Mouse (Mus musculus): ENCODE measurements around the gene Baiap2l1. TPM values are rescaled to one million over a fixed set of nuclear protein-coding genes. Genes with fewer than 3 reads are reported as not detected.

The Baiap2l1 gene
- polyA plus RNA-seq, 1 experiment from 2014 or later, result 1.2 TPM

DNA sequence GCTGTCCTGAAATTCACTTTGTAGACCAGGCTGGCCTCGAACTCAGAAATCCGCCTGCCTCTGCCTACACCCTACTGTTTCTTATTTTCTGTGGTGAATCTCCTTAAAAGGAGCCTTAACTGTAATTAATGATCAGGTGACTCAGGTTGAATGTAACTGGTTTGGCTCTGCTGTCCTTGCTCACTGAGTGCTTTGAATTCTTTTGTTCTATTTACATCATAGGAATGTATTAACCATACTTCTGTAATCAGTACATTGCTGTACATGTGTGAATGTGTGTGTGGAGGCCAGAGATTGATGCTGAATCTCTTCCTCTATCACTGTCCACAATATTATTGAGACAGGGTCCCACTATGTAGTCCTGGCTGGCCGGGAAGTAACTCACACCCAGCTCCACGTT, 49.0 kb downstream of the Baiap2l1 start:
- no peaks in the 10 kb centered on the region for H3K9me3 ChIP-seq (ENCODE audit: control insufficient read depth, low read length)

DNA sequence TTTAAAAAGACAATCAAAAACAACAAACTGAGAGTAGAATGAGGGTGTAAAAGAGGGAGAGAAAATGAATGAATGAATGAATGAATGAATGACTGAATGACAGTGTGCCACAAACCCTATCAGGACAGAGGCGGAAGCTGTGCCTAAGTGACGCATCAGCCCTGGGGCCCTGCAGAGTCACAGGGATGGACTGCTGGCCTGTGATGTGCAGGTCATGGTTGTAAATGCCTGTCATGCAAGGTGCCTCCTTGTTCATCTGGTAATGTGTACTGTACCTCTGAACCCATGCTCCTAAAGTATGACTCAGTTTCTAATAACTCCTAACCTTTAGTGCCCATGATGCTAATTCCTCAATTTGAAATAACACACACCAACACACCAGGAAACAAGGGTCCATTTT, 54.8 kb downstream of the Baiap2l1 start:
- 100% methylated on average over 2 of the region's 2 CpGs for WGBS
- H3K4me1 ChIP-seq (ENCODE audit: control insufficient read depth, insufficient read depth, low read length), result no peaks in the 10 kb centered on the region
- no peak for ATAC-seq (ENCODE audit: low read depth)

More for the DNA sequence above, 49.0 kb downstream of the Baiap2l1 start:
- Histone ChIP-seq H3K4me3 (ENCODE audit: low read depth, low read length) (no peak overlapping the region), H3K27me3 (ENCODE audit: control insufficient read depth, insufficient read depth, low read length) (no peaks in the 10 kb centered on the region), H3K9ac (replicated peaks; ENCODE audit: low read depth, low read length) (no peak overlapping the region), H3K4me1 (ENCODE audit: control insufficient read depth, insufficient read depth, low read length) (no peaks in the 10 kb centered on the region), H3K4me2 (ENCODE audit: low read depth, low read length) (no peak overlapping the region), H3K36me3 (ENCODE audit: control insufficient read depth, insufficient read depth, low read length) (no peaks in the 10 kb centered on the region), H3K27ac (ENCODE audit: low read depth, low read length) (no peak overlapping the region)
- ATAC-seq (ENCODE audit: low read depth), result no peak
- WGBS, result 74% methylated on average over 4 of the region's 4 CpGs

DNA sequence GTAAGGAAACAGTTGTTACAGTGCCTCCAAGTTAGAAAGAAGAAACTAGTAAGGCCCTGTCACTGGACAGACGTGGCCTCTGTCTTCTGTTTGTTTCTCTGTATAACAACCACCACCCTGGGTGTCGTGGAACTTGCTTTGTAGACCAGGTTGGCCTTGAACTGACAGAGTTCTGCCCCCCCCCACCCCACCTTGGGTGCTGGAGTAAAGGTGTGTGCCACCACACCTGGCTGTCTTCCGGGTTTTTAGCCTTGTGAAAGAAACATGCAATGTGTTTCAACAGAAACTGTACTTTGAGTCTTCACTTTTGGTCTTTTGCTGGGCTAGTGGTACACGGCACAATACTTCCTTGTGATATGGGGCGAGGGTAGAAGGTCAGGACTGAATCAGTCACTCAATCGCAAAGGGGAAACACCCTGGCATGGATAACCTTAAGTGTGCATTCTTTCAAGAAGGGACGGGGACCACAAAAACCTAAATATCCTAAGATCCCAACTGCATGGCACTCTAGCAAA, 61.8 kb downstream of the Baiap2l1 start:
- WGBS, result 85% methylated on average over 7 of the region's 7 CpGs
- Histone ChIP-seq H3K4me3 (ENCODE audit: low read depth, low read length) (no peak overlapping the region), H3K36me3 (ENCODE audit: control insufficient read depth, insufficient read depth, low read length) (no peaks in the 10 kb centered on the region), H3K9ac (replicated peaks; ENCODE audit: low read depth, low read length) (no peak overlapping the region), H3K4me1 (ENCODE audit: control insufficient read depth, insufficient read depth, low read length) (no peaks in the 10 kb centered on the region), H3K4me2 (ENCODE audit: low read depth, low read length) (no peak overlapping the region), H3K27me3 (ENCODE audit: control insufficient read depth, insufficient read depth, low read length) (no peaks in the 10 kb centered on the region), H3K27ac (ENCODE audit: low read depth, low read length) (no peak overlapping the region), H3K9me3 (ENCODE audit: control insufficient read depth, low read length) (no peaks in the 10 kb centered on the region)
- ATAC-seq (ENCODE audit: low read depth), result no peak

More for the DNA sequence above, 54.8 kb downstream of the Baiap2l1 start:
- H3K4me2 ChIP-seq (ENCODE audit: low read depth, low read length), result no peak overlapping the region
- H3K27ac ChIP-seq (ENCODE audit: low read depth, low read length), result no peak overlapping the region
- no peak overlapping the region for H3K4me3 ChIP-seq (ENCODE audit: low read depth, low read length)
- no peak overlapping the region for H3K9ac ChIP-seq (replicated peaks; ENCODE audit: low read depth, low read length)
- H3K27me3 ChIP-seq (ENCODE audit: control insufficient read depth, insufficient read depth, low read length), result no peaks in the 10 kb centered on the region
- no peaks in the 10 kb centered on the region for H3K9me3 ChIP-seq (ENCODE audit: control insufficient read depth, low read length)
- no peaks in the 10 kb centered on the region for H3K36me3 ChIP-seq (ENCODE audit: control insufficient read depth, insufficient read depth, low read length)

DNA sequence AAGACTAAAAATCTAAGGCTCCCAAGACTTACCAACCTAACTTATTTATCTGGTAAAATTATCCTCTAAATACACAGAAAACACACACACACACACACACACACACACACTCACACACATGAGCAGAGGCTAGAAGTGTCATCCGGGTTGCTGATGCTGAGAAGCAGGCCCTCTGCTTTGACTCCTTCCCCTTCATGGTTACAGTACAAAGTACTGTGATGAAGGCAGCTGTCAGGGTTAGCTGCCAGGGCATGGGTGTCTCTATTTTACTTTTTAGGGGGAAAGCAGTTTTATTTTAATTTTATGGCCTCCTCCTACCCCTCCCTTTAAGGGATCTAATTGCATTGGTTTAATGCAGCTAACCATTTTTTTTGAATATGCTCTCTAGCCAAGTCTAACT, 62.6 kb downstream of the Baiap2l1 start:
- no peaks in the 10 kb centered on the region for H3K9me3 ChIP-seq (ENCODE audit: control insufficient read depth, low read length)
- WGBS, result 87% methylated on average over 1 of the region's 1 CpGs
- ATAC-seq (ENCODE audit: low read depth), result no peak
- no peak overlapping the region for H3K9ac ChIP-seq (replicated peaks; ENCODE audit: low read depth, low read length)
- no peaks in the 10 kb centered on the region for H3K36me3 ChIP-seq (ENCODE audit: control insufficient read depth, insufficient read depth, low read length)
- H3K4me2 ChIP-seq (ENCODE audit: low read depth, low read length), result no peak overlapping the region
- H3K4me3 ChIP-seq (ENCODE audit: low read depth, low read length), result no peak overlapping the region
- H3K27ac ChIP-seq (ENCODE audit: low read depth, low read length), result no peak overlapping the region
- H3K4me1 ChIP-seq (ENCODE audit: control insufficient read depth, insufficient read depth, low read length), result no peaks in the 10 kb centered on the region
- no peaks in the 10 kb centered on the region for H3K27me3 ChIP-seq (ENCODE audit: control insufficient read depth, insufficient read depth, low read length)

DNA sequence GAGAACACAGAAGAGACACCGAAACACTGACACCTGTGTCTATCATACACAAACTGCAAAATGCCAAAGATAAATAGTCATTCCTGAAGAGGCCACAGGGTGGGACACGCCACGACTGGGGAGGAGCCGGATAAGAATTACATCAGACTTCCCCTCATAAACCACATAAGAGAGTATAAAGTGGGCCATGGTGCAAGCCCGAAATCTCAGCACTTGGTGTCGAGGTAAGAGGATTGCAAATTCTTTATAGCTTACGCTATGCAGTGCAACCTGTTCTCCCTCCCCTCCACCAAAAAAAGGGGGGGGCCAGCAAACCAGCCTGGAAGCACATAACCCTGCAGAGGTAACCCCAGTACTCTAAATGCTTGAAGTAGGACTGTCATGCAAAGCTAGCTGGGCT, 63.0 kb downstream of the Baiap2l1 start:
- no peaks in the 10 kb centered on the region for H3K27me3 ChIP-seq (ENCODE audit: control insufficient read depth, insufficient read depth, low read length)
- no peaks in the 10 kb centered on the region for H3K9me3 ChIP-seq (ENCODE audit: control insufficient read depth, low read length)
- H3K4me1 ChIP-seq (ENCODE audit: control insufficient read depth, insufficient read depth, low read length), result no peaks in the 10 kb centered on the region
- H3K27ac ChIP-seq (ENCODE audit: low read depth, low read length), result no peak overlapping the region
- H3K4me3 ChIP-seq (ENCODE audit: low read depth, low read length), result no peak overlapping the region
- no peak for ATAC-seq (ENCODE audit: low read depth)
- WGBS, result 84% methylated on average over 7 of the region's 7 CpGs
- no peaks in the 10 kb centered on the region for H3K36me3 ChIP-seq (ENCODE audit: control insufficient read depth, insufficient read depth, low read length)
- H3K4me2 ChIP-seq (ENCODE audit: low read depth, low read length), result no peak overlapping the region
- H3K9ac ChIP-seq (replicated peaks; ENCODE audit: low read depth, low read length), result no peak overlapping the region

DNA sequence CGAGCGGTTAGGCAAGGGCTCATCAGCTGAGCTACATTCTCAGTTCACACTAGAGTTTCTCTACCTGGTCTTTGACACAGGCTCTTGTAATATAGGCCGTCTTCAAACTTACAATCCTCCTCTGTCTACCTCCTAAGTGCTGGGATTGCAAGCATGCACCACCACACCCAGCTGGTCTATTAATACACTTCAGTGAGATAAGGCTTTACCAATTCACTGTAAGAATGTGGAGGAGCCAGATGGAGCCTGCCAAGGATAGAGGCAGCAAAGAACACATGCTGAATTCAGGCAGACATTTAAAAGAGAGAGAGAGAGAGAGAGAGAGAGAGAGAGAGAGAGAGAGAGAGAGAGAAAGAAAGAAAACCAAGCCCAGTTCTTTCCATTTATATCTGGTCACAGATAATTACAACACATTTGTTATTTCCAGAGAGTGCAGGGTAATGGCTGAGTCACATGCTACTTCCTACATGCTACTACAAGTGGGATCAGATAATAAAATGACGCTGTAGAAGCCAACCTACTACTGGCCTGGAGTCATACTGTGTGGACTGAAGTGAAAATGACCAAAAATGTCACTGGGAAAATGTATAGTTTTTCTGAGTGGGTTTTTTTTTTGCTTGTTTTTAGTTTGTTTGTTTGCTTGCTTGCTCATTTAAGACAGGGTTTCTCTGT, 68.0 kb downstream of the Baiap2l1 start:
- 91% methylated on average over 4 of the region's 4 CpGs for WGBS
- Histone ChIP-seq H3K4me1 (ENCODE audit: control insufficient read depth, insufficient read depth, low read length) (no peaks in the 10 kb centered on the region), H3K36me3 (ENCODE audit: control insufficient read depth, insufficient read depth, low read length) (no peaks in the 10 kb centered on the region), H3K4me3 (ENCODE audit: low read depth, low read length) (no peak overlapping the region), H3K9ac (replicated peaks; ENCODE audit: low read depth, low read length) (no peak overlapping the region), H3K27ac (ENCODE audit: low read depth, low read length) (no peak overlapping the region), H3K4me2 (ENCODE audit: low read depth, low read length) (no peak overlapping the region), H3K9me3 (ENCODE audit: control insufficient read depth, low read length) (no peaks in the 10 kb centered on the region), H3K27me3 (ENCODE audit: control insufficient read depth, insufficient read depth, low read length) (no peaks in the 10 kb centered on the region)
- ATAC-seq (ENCODE audit: low read depth), result no peak

DNA sequence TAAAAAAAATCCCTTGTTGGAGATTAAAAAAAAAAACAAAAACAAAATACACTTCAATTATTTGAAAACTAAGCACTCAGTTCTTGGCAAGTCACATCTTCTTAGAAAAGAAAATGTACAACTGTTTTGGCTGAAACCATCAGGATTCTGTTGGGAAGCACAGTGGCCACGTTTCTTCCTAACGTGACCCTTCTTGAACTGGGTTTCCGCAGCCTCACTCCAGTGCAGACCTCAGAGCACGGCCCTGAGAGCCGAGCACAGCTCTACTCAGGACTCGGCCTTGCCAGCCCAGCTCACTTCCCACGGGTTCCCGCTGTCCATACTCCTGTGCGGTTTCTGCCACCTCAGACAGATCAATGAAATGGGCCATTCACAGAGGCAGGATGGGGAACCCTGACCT, 69.5 kb downstream of the Baiap2l1 start:
- Histone ChIP-seq H3K4me2 (ENCODE audit: low read depth, low read length) (no peak overlapping the region), H3K9ac (replicated peaks; ENCODE audit: low read depth, low read length) (no peak overlapping the region), H3K27ac (ENCODE audit: low read depth, low read length) (no peak overlapping the region), H3K36me3 (ENCODE audit: control insufficient read depth, insufficient read depth, low read length) (no peaks in the 10 kb centered on the region), H3K4me3 (ENCODE audit: low read depth, low read length) (no peak overlapping the region), H3K27me3 (ENCODE audit: control insufficient read depth, insufficient read depth, low read length) (no peaks in the 10 kb centered on the region), H3K4me1 (ENCODE audit: control insufficient read depth, insufficient read depth, low read length) (no peaks in the 10 kb centered on the region), H3K9me3 (ENCODE audit: control insufficient read depth, low read length) (no peaks in the 10 kb centered on the region)
- WGBS, result 88% methylated on average over 9 of the region's 9 CpGs
- no peak for ATAC-seq (ENCODE audit: low read depth)

DNA sequence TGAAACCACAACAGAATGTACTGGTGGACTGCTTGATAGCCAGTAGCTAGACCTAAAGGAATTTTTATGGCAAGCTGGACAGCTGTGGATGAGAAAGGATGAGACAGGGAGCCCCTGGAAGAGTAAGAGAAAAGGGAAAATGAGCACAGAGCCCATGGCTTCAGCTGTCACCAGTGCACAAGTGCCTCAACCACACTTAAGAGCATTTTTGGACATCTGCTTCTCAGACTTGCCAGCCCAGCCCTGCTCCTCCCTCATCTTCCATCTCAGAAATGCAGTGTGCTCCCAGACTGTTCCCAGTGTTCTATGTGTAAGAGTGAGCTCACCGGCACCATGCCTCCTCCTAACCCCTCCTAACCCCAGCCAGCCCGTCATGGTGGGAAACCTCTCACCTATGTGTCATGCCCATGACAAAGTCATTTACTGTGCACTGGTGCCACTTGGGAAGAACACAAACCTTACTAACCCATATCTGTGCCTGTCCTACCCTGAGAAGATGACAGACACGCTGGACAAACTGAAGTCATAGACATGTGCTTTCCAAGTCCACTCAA, 70.6 kb downstream of the Baiap2l1 start:
- WGBS, result 82% methylated on average over 3 of the region's 3 CpGs
- Histone ChIP-seq H3K4me3 (ENCODE audit: low read depth, low read length) (no peak overlapping the region), H3K27me3 (ENCODE audit: control insufficient read depth, insufficient read depth, low read length) (no peaks in the 10 kb centered on the region), H3K4me1 (ENCODE audit: control insufficient read depth, insufficient read depth, low read length) (no peaks in the 10 kb centered on the region), H3K9me3 (ENCODE audit: control insufficient read depth, low read length) (no peaks in the 10 kb centered on the region), H3K36me3 (ENCODE audit: control insufficient read depth, insufficient read depth, low read length) (no peaks in the 10 kb centered on the region), H3K4me2 (ENCODE audit: low read depth, low read length) (no peak overlapping the region), H3K9ac (replicated peaks; ENCODE audit: low read depth, low read length) (no peak overlapping the region), H3K27ac (ENCODE audit: low read depth, low read length) (no peak overlapping the region)
- ATAC-seq (ENCODE audit: low read depth), result no peak

DNA sequence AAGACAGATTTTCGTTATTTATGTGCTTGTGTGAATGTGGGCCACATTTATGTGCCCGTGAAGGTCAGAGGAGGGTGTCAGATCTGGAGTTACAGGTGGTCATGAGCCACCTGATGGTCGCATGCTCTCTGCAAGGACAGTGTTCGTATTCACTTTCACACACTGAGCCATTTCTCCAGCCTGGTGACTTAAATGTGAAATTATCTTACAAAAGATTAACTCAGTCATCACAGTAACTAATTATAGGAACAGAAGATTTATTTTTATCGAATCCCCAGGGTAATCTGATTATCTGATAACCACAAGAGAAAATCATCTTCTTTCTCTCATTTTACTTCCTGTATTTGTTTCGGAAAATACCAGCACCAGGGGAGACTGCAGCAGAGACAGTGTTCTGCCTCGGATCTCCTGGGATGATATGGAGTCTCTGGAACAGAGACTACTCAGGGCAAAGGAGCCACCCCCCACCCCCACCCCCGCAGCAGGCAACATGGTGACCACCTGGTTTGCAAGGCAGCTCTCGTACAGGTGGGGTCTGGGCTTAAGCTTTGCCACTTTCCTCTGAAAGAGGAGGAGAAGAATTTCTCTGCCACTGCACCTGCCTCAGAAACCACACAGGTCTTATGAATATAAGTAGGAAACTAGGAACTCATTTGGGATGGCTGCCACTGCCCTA, 71.2 kb downstream of the Baiap2l1 start:
- no peak overlapping the region for H3K9ac ChIP-seq (replicated peaks; ENCODE audit: low read depth, low read length)
- H3K36me3 ChIP-seq (ENCODE audit: control insufficient read depth, insufficient read depth, low read length), result no peaks in the 10 kb centered on the region
- H3K4me2 ChIP-seq (ENCODE audit: low read depth, low read length), result no peak overlapping the region
- WGBS, result 83% methylated on average over 9 of the region's 9 CpGs
- no peaks in the 10 kb centered on the region for H3K9me3 ChIP-seq (ENCODE audit: control insufficient read depth, low read length)
- H3K4me1 ChIP-seq (ENCODE audit: control insufficient read depth, insufficient read depth, low read length), result no peaks in the 10 kb centered on the region
- no peaks in the 10 kb centered on the region for H3K27me3 ChIP-seq (ENCODE audit: control insufficient read depth, insufficient read depth, low read length)
- no peak overlapping the region for H3K27ac ChIP-seq (ENCODE audit: low read depth, low read length)
- ATAC-seq (ENCODE audit: low read depth), result no peak
- H3K4me3 ChIP-seq (ENCODE audit: low read depth, low read length), result no peak overlapping the region

Measured in neural tube, embryonic 14.5 days (tissue).